8 mouse cellular contexts compared by ENCODE assay signal in genomic region chr11:116088741-116089394, GRCm38 (mm10). TPM values are rescaled to one million over a fixed set of nuclear protein-coding genes. Genes with fewer than 3 reads are reported as not detected.
DNase-seq lines count a peak whose midpoint lies in the region; ATAC-seq and TF ChIP-seq lines count a peak whose summit lies in the region.
"Had no signal": no experiment of that assay in that cellular context is flagged by ENCODE, and none has a peak within 500 bp of the region (broad histone marks: within the 10 kb centered on the region; RNA-seq: fewer than 3 reads in every experiment).

No protein-coding gene starts in this region.

- no peak for DNase-seq in heart, postnatal 0 days (ENCODE audit: low spot score)
- no peak for DNase-seq in heart, postnatal 25 days (ENCODE audit: low spot score)
- peak; percentile 35 for DNase-seq in lung, postnatal 14 days
- no peak for DNase-seq in lung, postnatal 10 days
- no peak for DNase-seq in stomach, postnatal 0 days (ENCODE audit: low spot score)
- no peak for DNase-seq in urinary bladder, adult 18-20 months (ENCODE audit: low spot score in 2 of 2)
- DNase-seq: thymus, adult 2 months had no signal

- no peak overlapping the region for H3K9ac ChIP-seq in heart, postnatal 0 days (replicated peaks; ENCODE audit: low read depth, low read length)
- H3K9ac ChIP-seq in intestine, embryonic 16.5 days (ENCODE audit: low read depth, low read length): 0 out of 2 replicates have a peak overlapping the region, but pooled peaks have one; percentile 1
- H3K9ac ChIP-seq in stomach, postnatal 0 days (ENCODE audit: low read length): no peak overlapping the region

- no peak overlapping the region for H3K4me2 ChIP-seq in heart, postnatal 0 days (ENCODE audit: low read depth, low read length)
- H3K4me2 ChIP-seq in intestine, embryonic 16.5 days (ENCODE audit: low read depth, low read length): no peak overlapping the region
- no peak overlapping the region for H3K4me2 ChIP-seq in stomach, postnatal 0 days (replicated peaks; ENCODE audit: low read depth)

- TF ChIP-seq CTCF in heart, postnatal 0 days (IDR thresholded peaks at IDR 0.05; ENCODE audit: low read depth): peak; percentile 13; the same call in 1 of the 2 replicates
- peak; percentile 53 for TF ChIP-seq CTCF in stomach, postnatal 0 days (IDR thresholded peaks at IDR 0.05; ENCODE audit: low read depth)

- no peaks in the 10 kb centered on the region for H3K27me3 ChIP-seq in heart, postnatal 0 days (ENCODE audit: control insufficient read depth, insufficient read depth, low read length)
- no peaks in the 10 kb centered on the region for H3K27me3 ChIP-seq in intestine, embryonic 16.5 days (replicated peaks; ENCODE audit: control insufficient read depth, insufficient read depth, low read length)
- H3K27me3 ChIP-seq in stomach, postnatal 0 days (ENCODE audit: control insufficient read depth, insufficient read depth, low read length): no peaks in the 10 kb centered on the region

- 0 out of 2 replicates have a peak, but pooled peaks have one; percentile 20 for TF ChIP-seq EP300 in heart, postnatal 0 days (IDR thresholded peaks at IDR 0.05; ENCODE audit: low read depth)
- TF ChIP-seq EP300 in stomach, postnatal 0 days (optimal IDR thresholded peaks at IDR 0.05): no peak

- H3K27ac ChIP-seq in heart, postnatal 0 days (ENCODE audit: low read depth): no peak overlapping the region
- peak overlapping the region; percentile 90; the same call in 1 of the 2 replicates for H3K27ac ChIP-seq in intestine, embryonic 16.5 days (ENCODE audit: low read length)
- H3K27ac ChIP-seq in stomach, postnatal 0 days (replicated peaks): 0 out of 2 replicates have a peak overlapping the region, but pooled peaks have one; percentile 6

- WGBS in heart, postnatal 0 days: 53% methylated on average over 11 of the region's 11 CpGs
- 73% methylated on average over 11 of the region's 11 CpGs for WGBS in intestine, embryonic 16.5 days
- 66% methylated on average over 11 of the region's 11 CpGs for WGBS in stomach, postnatal 0 days

- no peaks in the 10 kb centered on the region for H3K9me3 ChIP-seq in heart, postnatal 0 days (replicated peaks; ENCODE audit: control insufficient read depth, low read length)
- H3K9me3 ChIP-seq in intestine, embryonic 16.5 days (ENCODE audit: control insufficient read depth, low read length): no peaks in the 10 kb centered on the region
- no peaks in the 10 kb centered on the region for H3K9me3 ChIP-seq in stomach, postnatal 0 days (ENCODE audit: control insufficient read depth, low read length)

- intact Hi-C loops in heart, postnatal 25 days (cut with DNase I): loop anchor here (1.0 to 5.0 kb wide), 2 partner anchors 21 to 133 kb away; no protein-coding TSS in a partner anchor

- no peak overlapping the region for H3K4me3 ChIP-seq in heart, postnatal 0 days (ENCODE audit: low read depth, low read length)
- no peak overlapping the region for H3K4me3 ChIP-seq in intestine, embryonic 16.5 days (ENCODE audit: low read length)
- no peak overlapping the region for H3K4me3 ChIP-seq in stomach, postnatal 0 days (ENCODE audit: low read depth, low read length)

- ATAC-seq in heart, postnatal 0 days (ENCODE audit: insufficient read depth, low read depth): no peak
- ATAC-seq in intestine, embryonic 16.5 days: no peak
- ATAC-seq in stomach, postnatal 0 days (ENCODE audit: low FRiP score, low TSS enrichment): no peak

- H3K36me3 ChIP-seq in heart, postnatal 0 days (replicated peaks; ENCODE audit: control insufficient read depth, insufficient read depth, low read length): peaks cover 3% of the 10 kb centered on the region; the same call in 1 of the 2 replicates
- H3K36me3 ChIP-seq in intestine, embryonic 16.5 days (ENCODE audit: control insufficient read depth, insufficient read depth, low read length): no peaks in the 10 kb centered on the region
- H3K36me3 ChIP-seq in stomach, postnatal 0 days (ENCODE audit: control insufficient read depth, insufficient read depth, low read length): no peaks in the 10 kb centered on the region

- peaks cover 16% of the 10 kb centered on the region; the same call in 1 of the 2 replicates for H3K4me1 ChIP-seq in heart, postnatal 0 days (ENCODE audit: control insufficient read depth, insufficient read depth)
- peaks cover 17% of the 10 kb centered on the region for H3K4me1 ChIP-seq in intestine, embryonic 16.5 days (ENCODE audit: control insufficient read depth, insufficient read depth, low read length)
- H3K4me1 ChIP-seq in stomach, postnatal 0 days (replicated peaks; ENCODE audit: control insufficient read depth, insufficient read depth): peaks cover 5% of the 10 kb centered on the region; the same call in 1 of the 2 replicates

RNA-seq across cellular contexts. Expression of gene Wbp2, which starts 2.1 kb away (rescaled TPM):
- total RNA-seq in heart, postnatal 0 days (2014; rRNA removed; ENCODE audit: low replicate concordance): 113 and 120 TPM in 2 replicates
- polyA plus RNA-seq in heart, postnatal 0 days (2015; fragmentation: Nextera tagmentation; extraction: Ambion mirVana): 106 and 117 TPM in 2 replicates
- total RNA-seq in heart, postnatal 25 days (2021): 10 to 100 TPM; 80.1 to 92.2 TPM
- 135 and 160 TPM in 2 replicates for polyA plus RNA-seq in intestine, embryonic 16.5 days (2015; fragmentation: Nextera tagmentation; extraction: Ambion mirVana)
- 71.0 and 89.6 TPM in 2 replicates for polyA plus RNA-seq in stomach, postnatal 0 days (2015; fragmentation: Nextera tagmentation; extraction: Ambion mirVana)

RNA-seq across cellular contexts. Expression of gene Unc13d, which starts 11.1 kb away (rescaled TPM):
- total RNA-seq in heart, postnatal 0 days (2014; rRNA removed; ENCODE audit: low replicate concordance): 0.27 and 2.7 TPM in 2 replicates
- 0.42 and 0.47 TPM in 2 replicates for polyA plus RNA-seq in heart, postnatal 0 days (2015; fragmentation: Nextera tagmentation; extraction: Ambion mirVana)
- total RNA-seq in heart, postnatal 25 days (2021): 1 to 10 TPM in 1 of 2 experiments, under 1 TPM in 1; 0.75 to 1.0 TPM
- 6.4 and 7.5 TPM in 2 replicates for polyA plus RNA-seq in intestine, embryonic 16.5 days (2015; fragmentation: Nextera tagmentation; extraction: Ambion mirVana)
- polyA plus RNA-seq in stomach, postnatal 0 days (2015; fragmentation: Nextera tagmentation; extraction: Ambion mirVana): 2.3 and 2.8 TPM in 2 replicates

RNA-seq across cellular contexts. Expression of gene Trim47, which starts 38.1 kb away (rescaled TPM):
- total RNA-seq in heart, postnatal 0 days (2014; rRNA removed; ENCODE audit: low replicate concordance): 89.0 and 104 TPM in 2 replicates
- polyA plus RNA-seq in heart, postnatal 0 days (2015; fragmentation: Nextera tagmentation; extraction: Ambion mirVana): 42.8 and 43.9 TPM in 2 replicates
- 10 to 100 TPM; 27.0 to 37.6 TPM for total RNA-seq in heart, postnatal 25 days (2021)
- 13.9 and 14.7 TPM in 2 replicates for polyA plus RNA-seq in intestine, embryonic 16.5 days (2015; fragmentation: Nextera tagmentation; extraction: Ambion mirVana)
- 33.8 and 34.6 TPM in 2 replicates for polyA plus RNA-seq in stomach, postnatal 0 days (2015; fragmentation: Nextera tagmentation; extraction: Ambion mirVana)

RNA-seq across cellular contexts. Expression of gene Trim65, which starts 42.1 kb away (rescaled TPM):
- 5.9 and 15.0 TPM in 2 replicates for total RNA-seq in heart, postnatal 0 days (2014; rRNA removed; ENCODE audit: low replicate concordance)
- 2.7 TPM in 2 replicates for polyA plus RNA-seq in heart, postnatal 0 days (2015; fragmentation: Nextera tagmentation; extraction: Ambion mirVana)
- total RNA-seq in heart, postnatal 25 days (2021): 1 to 10 TPM; 6.1 to 8.4 TPM
- polyA plus RNA-seq in intestine, embryonic 16.5 days (2015; fragmentation: Nextera tagmentation; extraction: Ambion mirVana): 7.7 and 9.3 TPM in 2 replicates
- 3.3 and 4.1 TPM in 2 replicates for polyA plus RNA-seq in stomach, postnatal 0 days (2015; fragmentation: Nextera tagmentation; extraction: Ambion mirVana)

RNA-seq across cellular contexts. Expression of gene Mrpl38, which starts 49.8 kb away (rescaled TPM):
- 114 and 153 TPM in 2 replicates for total RNA-seq in heart, postnatal 0 days (2014; rRNA removed; ENCODE audit: low replicate concordance)
- polyA plus RNA-seq in heart, postnatal 0 days (2015; fragmentation: Nextera tagmentation; extraction: Ambion mirVana): 79.1 and 80.8 TPM in 2 replicates
- total RNA-seq in heart, postnatal 25 days (2021): 10 to 100 TPM; 62.5 to 66.0 TPM
- polyA plus RNA-seq in intestine, embryonic 16.5 days (2015; fragmentation: Nextera tagmentation; extraction: Ambion mirVana): 104 and 110 TPM in 2 replicates
- 49.5 and 50.2 TPM in 2 replicates for polyA plus RNA-seq in stomach, postnatal 0 days (2015; fragmentation: Nextera tagmentation; extraction: Ambion mirVana)
